Mouse (Mus musculus) T-helper 17 cell (primary cell): ENCODE measurements around the gene Etl4.

ENCODE experiments used
- in situ Hi-C, 2 experiments: fragments of 300-600 bp; cut with MboI, MseI; formaldehyde crosslinking; loops; 1 replicate in 1 of 2; 2 replicates in 1 of 2; pipeline ENCODE4 v1.15.1; 2025; ENCODE audit warnings: high pct_unique_total_duplicates in 2 of 2

Etl4 gene

DNA sequence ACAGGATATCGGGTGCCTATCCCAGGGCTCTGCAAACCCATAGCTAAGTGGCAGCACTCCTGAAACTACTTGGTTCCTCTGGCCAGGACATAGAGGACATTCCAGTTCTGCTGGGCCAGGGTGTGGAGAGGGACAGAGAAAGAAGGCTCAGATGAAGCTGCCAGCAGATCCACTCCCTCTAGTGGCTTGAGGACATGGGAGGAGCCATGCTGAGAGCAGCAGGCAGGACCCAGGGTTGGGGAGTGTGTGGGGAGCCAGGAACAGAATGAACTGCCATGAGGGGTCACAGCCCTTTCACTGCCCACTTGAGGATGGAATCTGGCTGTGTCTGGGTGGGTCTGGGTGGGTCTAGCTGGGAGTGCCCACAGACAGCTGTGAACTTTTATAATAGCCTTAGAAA is 784.2 kb downstream of the Etl4 start:
- in situ Hi-C loops, result no loop called here

GRCm38 (mm10) chr2:20697719-20698118 is 788.1 kb downstream of the Etl4 start:
- in situ Hi-C loops, result no loop called here

- in situ Hi-C loops, result no loop called here
Observed at GRCm38 (mm10) chr2:20705110-20705509, 795.5 kb downstream of the Etl4 start.

GRCm38 (mm10) chr2:20710589-20710988 is 801.0 kb downstream of the Etl4 start:
- in situ Hi-C loops, result no loop called here

GRCm38 (mm10) chr2:20711024-20711423 is 801.4 kb downstream of the Etl4 start:
- in situ Hi-C loops, result no loop called here

- in situ Hi-C loops, result no loop called here
Observed at GRCm38 (mm10) chr2:20719105-20719504, 809.5 kb downstream of the Etl4 start.

DNA sequence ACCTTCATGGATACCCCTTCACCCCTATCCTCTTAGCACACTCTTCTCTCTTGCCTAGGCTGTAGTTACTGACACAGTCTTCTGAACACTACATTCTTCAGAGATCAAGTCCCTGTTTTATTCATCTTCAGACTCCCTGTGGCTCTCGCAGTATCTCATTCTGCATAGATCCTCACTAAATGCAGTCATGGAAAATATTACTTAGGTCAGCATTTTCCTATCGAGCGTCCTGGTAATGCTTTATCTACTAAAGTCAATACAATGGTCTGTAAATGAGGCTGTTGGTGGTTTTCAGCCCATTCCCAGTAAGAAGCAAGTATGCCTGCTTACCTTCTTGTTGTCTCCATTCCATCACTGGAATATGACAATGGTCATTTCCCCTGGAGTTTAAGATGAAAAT is 811.5 kb downstream of the Etl4 start:
- in situ Hi-C loops, result no loop called here

DNA sequence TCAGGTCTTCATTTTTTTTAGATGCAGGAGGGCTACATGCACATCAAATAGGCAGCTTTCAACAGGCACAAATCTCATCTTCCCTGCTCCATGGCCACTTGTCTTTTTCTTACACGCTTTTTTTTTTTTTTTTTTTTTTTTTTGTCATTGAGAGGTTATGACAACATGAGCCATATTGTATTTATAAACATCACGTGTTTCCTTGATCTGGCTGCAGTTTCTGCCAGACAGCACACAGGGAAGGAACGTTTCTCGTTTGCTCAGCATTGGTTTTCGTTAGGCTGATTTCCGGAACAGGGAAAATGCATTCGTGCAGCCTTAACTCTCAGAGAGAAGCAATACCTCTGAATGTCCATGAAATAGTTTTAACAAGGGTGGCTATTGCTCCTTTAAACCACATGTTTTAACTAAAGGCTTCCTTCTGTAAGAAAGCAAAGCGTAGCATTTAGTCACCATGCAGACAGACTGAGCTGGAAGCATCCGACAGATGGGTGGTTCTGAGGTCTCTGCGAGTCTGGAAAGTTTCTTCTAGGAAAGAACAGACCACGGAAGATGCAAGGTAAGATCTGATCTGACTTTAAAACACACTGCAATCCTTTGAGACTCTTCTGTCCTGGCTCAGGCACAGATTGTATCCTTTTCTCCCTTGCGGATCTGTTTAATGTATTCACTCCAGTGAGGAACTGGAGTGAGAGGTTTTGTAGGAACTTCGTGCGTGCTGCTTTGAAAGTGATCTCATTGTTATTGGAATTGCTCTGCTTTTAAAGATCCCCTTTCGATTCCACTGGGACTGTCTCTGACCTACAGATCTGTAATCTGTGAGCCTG is 812.8 kb downstream of the Etl4 start:
- in situ Hi-C loops, result no loop called here

DNA sequence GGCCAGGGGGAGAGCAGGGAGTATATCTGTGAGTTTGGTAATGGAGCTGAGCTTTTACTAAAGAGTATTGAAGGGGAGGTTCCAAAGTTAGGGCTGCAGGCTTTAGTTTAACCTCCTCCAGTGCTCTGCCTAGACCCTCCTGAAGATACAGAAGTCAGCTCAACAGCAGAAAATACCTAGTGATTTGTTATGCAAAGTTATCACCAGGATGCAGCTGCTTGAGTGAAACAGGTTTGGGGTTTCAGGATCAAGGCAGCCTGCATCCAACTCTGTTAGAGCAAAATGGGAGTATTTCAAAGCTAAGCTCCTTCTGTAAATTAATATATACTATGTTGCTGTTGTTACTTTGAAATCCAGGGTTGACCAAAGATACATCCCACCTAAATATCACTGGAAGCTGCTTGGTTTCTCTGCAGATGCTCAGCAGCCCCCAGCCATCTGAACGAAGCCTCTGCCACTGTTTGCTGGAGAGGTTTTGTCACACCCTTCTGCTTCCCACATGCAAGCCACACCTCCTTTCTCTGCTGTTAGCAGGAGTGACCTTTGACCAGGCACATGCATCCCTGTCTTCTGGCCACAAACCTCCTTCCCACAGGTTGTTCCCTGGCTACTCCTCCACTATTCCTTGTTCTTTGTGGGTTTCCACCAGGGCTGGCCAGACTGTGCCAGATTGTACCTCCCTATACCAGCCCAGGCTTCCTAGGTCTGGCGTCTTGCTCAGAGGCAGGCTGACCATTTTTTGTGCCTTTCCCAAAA is 814.6 kb downstream of the Etl4 start:
- in situ Hi-C loops, result no loop called here

- in situ Hi-C loops, result no loop called here
Observed at GRCm38 (mm10) chr2:20726974-20727373, 817.4 kb downstream of the Etl4 start.

- in situ Hi-C loops, result no loop called here
Observed at GRCm38 (mm10) chr2:20727752-20728438, 818.3 kb downstream of the Etl4 start.

- in situ Hi-C loops, result no loop called here
Observed at GRCm38 (mm10) chr2:20735444-20735843, 825.9 kb downstream of the Etl4 start.

DNA sequence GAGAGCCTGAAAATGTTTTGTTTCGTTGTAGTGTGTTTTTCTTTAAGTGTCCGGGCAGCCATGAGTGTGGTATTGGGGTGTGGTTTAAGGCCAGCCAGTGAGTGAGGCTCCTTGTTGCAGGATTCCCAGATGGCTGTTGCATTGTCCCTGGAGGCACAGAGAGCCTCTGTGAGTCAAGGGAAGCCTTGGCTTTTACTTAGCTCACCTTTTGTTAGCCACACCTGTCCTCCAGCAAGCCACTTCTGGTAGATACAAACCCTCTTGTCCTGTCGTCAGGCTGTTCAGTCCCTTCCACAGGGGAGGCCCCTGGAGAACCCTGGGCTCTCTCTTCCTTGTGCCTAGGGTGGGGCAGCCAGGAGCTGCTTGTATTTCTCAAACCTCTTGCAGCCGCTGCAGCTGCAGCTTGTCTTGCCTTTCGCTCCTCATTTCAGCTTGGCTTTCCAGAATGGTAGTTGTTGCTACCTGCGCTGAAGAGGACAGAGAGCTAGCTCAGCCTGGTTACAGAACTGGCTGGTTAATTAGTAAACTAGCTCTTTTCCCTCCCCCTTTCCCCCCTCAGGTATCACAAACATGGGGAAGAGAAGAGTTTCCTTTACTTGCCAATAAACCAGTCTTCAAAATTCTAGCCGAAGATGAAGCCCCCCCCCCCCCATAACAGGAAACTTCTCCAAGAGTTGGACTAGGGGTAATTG is 826.9 kb downstream of the Etl4 start:
- in situ Hi-C loops, result no loop called here

DNA sequence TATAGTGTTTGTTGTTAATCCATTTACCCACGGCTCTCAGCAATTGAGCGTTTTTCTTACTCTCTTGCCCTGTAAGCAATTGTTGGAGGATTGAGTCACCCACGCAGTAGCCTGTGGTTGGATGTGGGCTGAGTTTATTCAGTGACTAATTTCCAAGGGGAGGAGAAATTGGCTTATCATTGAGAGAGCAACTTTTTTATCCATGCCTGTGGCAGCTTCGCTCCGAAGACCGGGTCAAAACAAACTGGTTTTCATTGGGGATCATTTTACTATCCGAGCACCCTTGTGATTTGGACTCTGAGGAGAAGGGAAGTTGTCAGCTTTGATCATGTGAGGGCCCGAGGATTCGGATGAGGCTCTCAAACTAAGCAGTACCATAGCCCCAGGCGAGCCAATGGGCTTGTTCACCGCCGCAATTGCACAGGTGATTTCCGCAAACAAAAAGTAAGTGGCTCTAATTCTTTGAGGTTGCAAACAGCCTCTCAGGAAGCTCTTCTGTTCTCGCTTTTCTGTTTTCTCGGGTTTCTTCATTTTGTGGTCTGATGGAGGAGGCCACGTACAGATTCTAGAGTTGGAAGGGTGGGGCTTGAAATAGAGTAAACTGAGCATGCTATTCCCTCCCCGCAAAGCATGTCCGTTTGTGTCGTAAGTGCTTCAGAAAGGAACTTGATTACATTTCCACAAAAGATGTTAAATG is 827.7 kb downstream of the Etl4 start:
- in situ Hi-C loops, result no loop called here

DNA sequence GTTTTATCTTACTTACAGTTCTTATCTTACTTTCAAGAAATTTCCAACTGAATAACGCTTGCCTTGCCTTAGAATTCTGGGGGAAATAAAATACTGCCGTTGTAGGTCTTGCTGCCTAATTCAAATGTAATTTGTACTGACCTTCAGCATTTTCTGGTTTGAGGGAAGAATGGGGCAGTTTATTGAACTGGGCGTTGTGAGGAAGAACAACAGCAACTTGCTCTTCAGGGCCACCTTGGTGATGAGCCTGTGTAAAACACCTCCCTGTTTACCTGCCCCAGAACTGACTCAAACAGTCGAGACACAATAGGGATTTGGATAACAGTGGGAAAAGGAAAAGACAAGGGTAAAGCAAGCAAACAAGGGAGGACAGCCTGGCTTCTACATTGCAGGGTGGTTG is 828.3 kb downstream of the Etl4 start:
- in situ Hi-C loops, result no loop called here

DNA sequence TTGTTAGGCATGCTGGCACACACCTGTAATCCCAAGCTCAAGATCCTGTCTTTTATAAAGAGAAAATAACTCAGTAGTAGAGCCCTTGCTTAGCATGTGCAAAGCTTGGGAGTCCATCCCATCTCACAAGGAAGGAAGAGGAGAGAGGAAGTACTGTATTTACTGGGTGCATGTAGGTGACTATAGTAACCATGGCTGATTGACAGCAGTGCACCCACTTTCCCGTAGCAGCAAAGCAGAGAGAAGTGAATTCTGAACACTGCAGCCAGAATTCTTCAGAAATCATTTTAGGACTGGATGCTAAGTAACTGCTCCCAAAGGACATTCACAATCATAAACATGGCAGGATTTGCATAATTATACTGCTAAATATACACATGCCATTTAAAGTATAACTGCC is 838.1 kb downstream of the Etl4 start:
- in situ Hi-C loops, result no loop called here

DNA sequence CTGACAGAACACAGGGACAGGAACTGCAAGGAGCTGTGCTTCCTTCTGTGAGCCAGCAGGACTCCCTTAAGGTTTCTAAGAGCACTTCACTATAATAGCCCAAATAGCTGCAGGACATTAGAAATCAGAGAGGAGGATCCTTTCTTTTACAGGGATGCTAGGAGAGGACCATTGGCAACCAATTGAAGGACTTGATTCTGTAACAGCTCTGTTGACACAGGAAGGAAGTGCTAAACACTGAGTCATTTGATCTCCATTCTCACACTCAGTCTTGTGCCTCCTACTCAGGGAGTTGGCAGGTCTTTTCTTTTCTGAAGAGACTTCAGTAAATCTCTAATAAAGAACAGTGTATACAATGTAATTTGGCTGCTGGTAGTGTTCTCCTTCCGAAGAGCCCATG is 838.9 kb downstream of the Etl4 start:
- in situ Hi-C loops, result no loop called here

DNA sequence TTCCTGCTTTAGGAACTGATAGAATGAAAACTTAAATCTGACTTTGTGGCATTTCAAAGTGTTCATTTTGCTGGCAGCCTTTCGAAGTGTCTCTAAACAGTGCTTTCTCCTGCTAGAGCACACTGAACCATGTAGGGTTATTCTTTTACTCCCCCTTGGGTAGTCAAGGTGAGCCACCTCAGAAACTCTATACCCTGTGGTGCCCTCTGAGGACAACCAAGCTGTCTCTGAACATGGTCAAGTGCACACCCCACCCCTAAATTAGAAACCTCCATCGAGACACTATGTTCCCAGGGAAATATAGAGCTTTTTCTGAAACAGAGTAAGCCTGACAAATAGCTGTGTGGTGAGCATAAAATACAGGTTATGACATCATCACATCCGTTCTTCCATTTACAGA is 840.1 kb downstream of the Etl4 start:
- in situ Hi-C loops, result no loop called here

- in situ Hi-C loops, result no loop called here
Observed at GRCm38 (mm10) chr2:20753282-20754110, 843.9 kb downstream of the Etl4 start.

GRCm38 (mm10) chr2:20756964-20757363 is 847.4 kb downstream of the Etl4 start:
- in situ Hi-C loops, result no loop called here
